Mouse (Mus musculus) embryonic facial prominence, embryonic 11.5 days (tissue): ENCODE results near the gene Olfr1357. TPM values are rescaled to one million over a fixed set of nuclear protein-coding genes. Genes with fewer than 3 reads are reported as not detected.

Experiments
- ATAC-seq: fragments of 200-750 bp; cut with Nextera tagmentation; replicated peaks from 2 replicates; pipeline ENCODE4 v1.8.0; 2017; ENCODE audit warnings: low read depth; ENCODE audit not compliant: insufficient number of reproducible peaks, low FRiP score, low TSS enrichment
- DNase-seq: peaks from one replicate; pipeline ENCODE4 v3.0.0-alpha.2; 2015; ENCODE audit warnings: low spot score
- H3K27ac ChIP-seq: fragments of 300-500 bp; sonication (generic); replicated peaks from 2 replicates; pipeline ENCODE4 v1.5.1; 2014; ENCODE audit warnings: mild to moderate bottlenecking, low read depth, low read length, control low read depth
- H3K27me3 ChIP-seq: fragments of 300-500 bp; sonication (generic); 2 replicates; pipeline ENCODE4 v1.6.1; 2014; ENCODE audit warnings: mild to moderate bottlenecking, low read length, moderate library complexity, mixed read lengths; ENCODE audit not compliant: control insufficient read depth, insufficient read depth
- H3K36me3 ChIP-seq: fragments of 300-500 bp; sonication (generic); replicated peaks from 2 replicates; pipeline ENCODE4 v1.6.1; 2014; ENCODE audit warnings: low read depth, mild to moderate bottlenecking, low read length, moderate library complexity, mixed read lengths; ENCODE audit not compliant: control insufficient read depth, insufficient read depth
- H3K4me1 ChIP-seq: fragments of 300-500 bp; sonication (generic); 2 replicates; pipeline ENCODE4 v1.6.1; 2014; ENCODE audit warnings: low read length, mixed read lengths; ENCODE audit not compliant: control insufficient read depth, insufficient read depth
- H3K4me2 ChIP-seq: fragments of 300-500 bp; sonication (generic); 2 replicates; pipeline ENCODE4 v1.6.1; 2014; ENCODE audit warnings: low read depth, mild to moderate bottlenecking, control low read depth, low read length, moderate library complexity
- H3K4me3 ChIP-seq: fragments of 300-500 bp; sonication (generic); 2 replicates; pipeline ENCODE4 v1.5.1; 2014; ENCODE audit warnings: low read depth, low read length, control low read depth
- H3K9ac ChIP-seq: fragments of 300-500 bp; sonication (generic); replicated peaks from 2 replicates; pipeline ENCODE4 v1.6.1; 2014; ENCODE audit warnings: mild to moderate bottlenecking, control low read depth, low read length
- H3K9me3 ChIP-seq: fragments of 300-500 bp; sonication (generic); replicated peaks from 2 replicates; pipeline ENCODE4 v1.6.1; 2016; ENCODE audit warnings: mild to moderate bottlenecking, low read length, inconsistent platforms, mixed read lengths; ENCODE audit not compliant: control insufficient read depth
- WGBS: fragments of 180-500 bp; shearing (Covaris S2); extraction: QIAGEN DNeasy Blood & Tissue Kit; methylation state at CpG from one replicate; pipeline ENCODE4 v1.1.7; 2014; 5-methylcytosine and 5-hydroxymethylcytosine counted together
- polyA plus RNA-seq: library from polyadenylated mRNA; unstranded; fragments of >200 nt; fragmentation: Nextera tagmentation; extraction: Ambion mirVana; gene quantifications from 2 replicates; pipeline ENCODE4 v1.2.1, GENCODE M21; 2014

The Olfr1357 gene
- polyA plus RNA-seq, 1 experiment from 2014 or later = not detected

DNA sequence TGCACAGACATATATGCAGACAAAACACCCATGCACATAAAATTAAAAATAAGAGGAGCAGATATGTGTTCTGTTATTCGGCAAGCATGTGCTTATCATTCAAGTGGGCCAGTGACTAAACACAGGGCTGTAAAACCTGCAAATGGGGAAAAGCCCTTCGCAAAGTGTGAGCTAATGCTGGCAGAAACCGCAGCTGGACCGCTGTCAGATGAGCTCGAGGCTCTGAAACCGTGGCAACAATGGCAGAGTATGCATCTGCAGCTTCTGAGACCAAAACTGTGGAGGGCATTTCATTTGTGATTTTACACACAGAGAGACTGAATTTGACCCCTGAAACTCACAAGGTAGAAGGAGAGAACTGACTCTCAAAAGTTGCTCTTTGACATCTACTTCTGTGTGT lies 47.5 kb downstream of the Olfr1357 start:
- Histone ChIP-seq H3K9ac (no peak overlapping the region), H3K9me3 (no peaks in the 10 kb centered on the region), H3K4me2 (no peak overlapping the region), H3K4me3 (no peak overlapping the region), H3K27ac (no peak overlapping the region), H3K4me1 (no peaks in the 10 kb centered on the region), H3K36me3 (no peaks in the 10 kb centered on the region), H3K27me3 (no peaks in the 10 kb centered on the region)
- WGBS = 59% methylated on average over 6 of the region's 6 CpGs
- DNase-seq (no peak), ATAC-seq (no peak)

DNA sequence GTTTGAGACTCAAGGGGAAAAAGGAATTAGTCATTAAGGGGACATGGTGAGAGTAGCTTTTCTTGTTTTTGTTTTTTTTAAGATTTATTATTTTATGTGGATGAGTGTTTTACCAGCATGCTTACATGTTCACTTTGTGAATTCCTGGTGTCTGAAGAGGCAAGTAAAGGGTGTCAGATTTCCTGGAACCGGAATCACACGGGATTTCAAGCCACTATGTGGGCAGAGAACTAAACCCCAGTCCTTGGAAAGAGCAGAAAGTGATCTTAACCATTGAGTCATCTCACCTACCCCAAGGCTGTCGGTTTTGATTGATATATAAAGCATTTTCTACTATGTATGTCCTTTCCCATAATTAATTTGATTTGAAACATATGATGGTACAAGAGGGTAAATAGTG lies 48.2 kb downstream of the Olfr1357 start:
- 56% methylated on average over 3 of the region's 3 CpGs for WGBS
- no peak overlapping the region for H3K27ac ChIP-seq
- H3K4me3 ChIP-seq = no peak overlapping the region
- no peak overlapping the region for H3K4me2 ChIP-seq
- ATAC-seq (no peak), DNase-seq (no peak)
- H3K36me3 ChIP-seq = no peaks in the 10 kb centered on the region
- H3K9ac ChIP-seq = no peak overlapping the region
- H3K27me3 ChIP-seq = no peaks in the 10 kb centered on the region
- no peaks in the 10 kb centered on the region for H3K9me3 ChIP-seq
- H3K4me1 ChIP-seq = no peaks in the 10 kb centered on the region

DNA sequence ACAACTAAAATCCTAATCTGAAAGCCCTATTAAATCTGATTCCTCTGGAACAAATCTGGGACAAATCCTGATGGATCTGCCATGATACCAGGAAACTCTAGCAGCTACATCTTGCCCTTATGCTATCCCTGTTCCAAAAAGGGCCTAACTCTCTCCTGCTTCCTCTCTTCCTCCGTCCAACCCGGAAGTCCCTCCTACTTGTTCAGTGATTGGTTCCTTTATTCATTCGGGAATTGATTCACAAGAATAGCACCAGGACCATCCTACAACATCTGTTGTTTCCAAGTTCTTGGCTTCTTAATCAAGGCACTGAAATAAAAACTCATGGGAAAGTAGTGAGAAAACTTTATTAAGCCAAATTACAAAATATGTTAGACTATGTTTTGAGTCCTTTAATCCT lies 48.7 kb downstream of the Olfr1357 start:
- ATAC-seq (no peak), DNase-seq (no peak)
- Histone ChIP-seq H3K36me3 (no peaks in the 10 kb centered on the region), H3K4me1 (no peaks in the 10 kb centered on the region), H3K27me3 (no peaks in the 10 kb centered on the region), H3K4me2 (no peak overlapping the region), H3K9ac (no peak overlapping the region), H3K4me3 (no peak overlapping the region), H3K27ac (no peak overlapping the region), H3K9me3 (no peaks in the 10 kb centered on the region)
- WGBS = 91% methylated on average over 3 of the region's 3 CpGs

GRCm38 (mm10) chr10:78565070-78565469 lies 52.8 kb downstream of the Olfr1357 start:
- 88% methylated on average over 1 of the region's 1 CpGs for WGBS
- Histone ChIP-seq H3K36me3 (no peaks in the 10 kb centered on the region), H3K9me3 (no peaks in the 10 kb centered on the region), H3K27ac (no peak overlapping the region), H3K4me3 (no peak overlapping the region), H3K27me3 (no peaks in the 10 kb centered on the region), H3K9ac (no peak overlapping the region), H3K4me1 (no peaks in the 10 kb centered on the region), H3K4me2 (no peak overlapping the region)
- ATAC-seq (no peak), DNase-seq (no peak)

Other genes starting within 250 kb of the Olfr1357 start
- 225 and 243 TPM in 2 replicates for gene Rrp1, start 205.0 kb downstream of the Olfr1357 start, polyA plus RNA-seq
- gene Cstb, start 192.4 kb downstream of the Olfr1357 start, polyA plus RNA-seq = 168 and 177 TPM in 2 replicates
- gene Pdxk, start 153.1 kb downstream of the Olfr1357 start, polyA plus RNA-seq = 6.6 and 7.4 TPM in 2 replicates
- not detected in 2 replicates for gene Olfr1358, start 100.6 kb downstream of the Olfr1357 start, polyA plus RNA-seq
- 28.3 and 32.1 TPM in 2 replicates for gene Ilvbl, start 43.7 kb downstream of the Olfr1357 start, polyA plus RNA-seq
- 13.5 and 17.1 TPM in 2 replicates for gene Syde1, start 26.1 kb downstream of the Olfr1357 start, polyA plus RNA-seq
- 0.24 TPM in 1 of 2 replicates, not detected in the other for gene Casp14, start 100.2 kb upstream of the Olfr1357 start, polyA plus RNA-seq
- gene Ccdc105, start 135.0 kb upstream of the Olfr1357 start, polyA plus RNA-seq = 0.11 TPM in 1 of 2 replicates, not detected in the other
- gene Slc1a6, start 162.4 kb upstream of the Olfr1357 start, polyA plus RNA-seq = 1.1 and 1.3 TPM in 2 replicates
- not detected in 2 replicates for gene Olfr1356, start 234.1 kb upstream of the Olfr1357 start, polyA plus RNA-seq